Mouse (Mus musculus): ENCODE data around the gene Phlda3. TPM values are rescaled to one million over a fixed set of nuclear protein-coding genes. Genes with fewer than 3 reads are reported as not detected.

The Phlda3 gene
- polyA plus RNA-seq, 1 experiment: 11.2 TPM

- Histone ChIP-seq H3K4me1 (ENCODE audit: control insufficient read depth) (peaks cover 37% of the 10 kb centered on the region), H3K27me3 (ENCODE audit: control insufficient read depth) (no peaks in the 10 kb centered on the region), H3K9me3 (ENCODE audit: control insufficient read depth, low read length) (no peaks in the 10 kb centered on the region), H3K4me3 (replicated peaks) (no peak overlapping the region), H3K36me3 (ENCODE audit: control insufficient read depth) (no peaks in the 10 kb centered on the region)
- no peak for TF ChIP-seq GATA1 (IDR thresholded peaks at IDR 0.05; ENCODE audit: low read length)
- TF ChIP-seq TAL1 (IDR thresholded peaks at IDR 0.05; ENCODE audit: low read length): no peak
Observed at GRCm38 (mm10) chr1:135781220-135781619, 15.3 kb downstream of the Phlda3 start.

GRCm38 (mm10) chr1:135782816-135783215, 16.9 kb downstream of the Phlda3 start:
- Histone ChIP-seq H3K36me3 (ENCODE audit: control insufficient read depth) (no peaks in the 10 kb centered on the region), H3K4me3 (replicated peaks) (no peak overlapping the region), H3K9me3 (ENCODE audit: control insufficient read depth, low read length) (no peaks in the 10 kb centered on the region), H3K27me3 (ENCODE audit: control insufficient read depth) (no peaks in the 10 kb centered on the region), H3K4me1 (ENCODE audit: control insufficient read depth) (peaks cover 30% of the 10 kb centered on the region)
- TF ChIP-seq TAL1 (IDR thresholded peaks at IDR 0.05; ENCODE audit: low read length): no peak
- no peak for TF ChIP-seq GATA1 (IDR thresholded peaks at IDR 0.05; ENCODE audit: low read length)

- Histone ChIP-seq H3K9me3 (ENCODE audit: control insufficient read depth, low read length) (no peaks in the 10 kb centered on the region), H3K36me3 (ENCODE audit: control insufficient read depth) (no peaks in the 10 kb centered on the region), H3K27me3 (ENCODE audit: control insufficient read depth) (peaks cover 12% of the 10 kb centered on the region), H3K4me3 (replicated peaks) (no peak overlapping the region), H3K4me1 (ENCODE audit: control insufficient read depth) (peaks cover 17% of the 10 kb centered on the region)
- TF ChIP-seq TAL1 (IDR thresholded peaks at IDR 0.05; ENCODE audit: low read length) (no peak), GATA1 (IDR thresholded peaks at IDR 0.05; ENCODE audit: low read length) (no peak)
Observed at GRCm38 (mm10) chr1:135787799-135788198, 21.9 kb downstream of the Phlda3 start.

GRCm38 (mm10) chr1:135788708-135789107, 22.8 kb downstream of the Phlda3 start:
- peaks cover 17% of the 10 kb centered on the region for H3K27me3 ChIP-seq (ENCODE audit: control insufficient read depth)
- no peaks in the 10 kb centered on the region for H3K36me3 ChIP-seq (ENCODE audit: control insufficient read depth)
- H3K4me1 ChIP-seq (ENCODE audit: control insufficient read depth): peaks cover 17% of the 10 kb centered on the region
- TF ChIP-seq GATA1 (IDR thresholded peaks at IDR 0.05; ENCODE audit: low read length) (no peak), TAL1 (IDR thresholded peaks at IDR 0.05; ENCODE audit: low read length) (no peak)
- H3K4me3 ChIP-seq (replicated peaks): peak overlapping the region; percentile 25
- no peaks in the 10 kb centered on the region for H3K9me3 ChIP-seq (ENCODE audit: control insufficient read depth, low read length)

GRCm38 (mm10) chr1:135789815-135790214, 23.9 kb downstream of the Phlda3 start:
- no peak for TF ChIP-seq GATA1 (IDR thresholded peaks at IDR 0.05; ENCODE audit: low read length)
- no peak for TF ChIP-seq TAL1 (IDR thresholded peaks at IDR 0.05; ENCODE audit: low read length)
- Histone ChIP-seq H3K9me3 (ENCODE audit: control insufficient read depth, low read length) (no peaks in the 10 kb centered on the region), H3K36me3 (ENCODE audit: control insufficient read depth) (no peaks in the 10 kb centered on the region), H3K4me3 (replicated peaks) (no peak overlapping the region), H3K27me3 (ENCODE audit: control insufficient read depth) (peaks cover 29% of the 10 kb centered on the region), H3K4me1 (ENCODE audit: control insufficient read depth) (peaks cover 17% of the 10 kb centered on the region)

- H3K27me3 ChIP-seq (ENCODE audit: control insufficient read depth): peaks cover 41% of the 10 kb centered on the region
- H3K9me3 ChIP-seq (ENCODE audit: control insufficient read depth, low read length): no peaks in the 10 kb centered on the region
- no peaks in the 10 kb centered on the region for H3K36me3 ChIP-seq (ENCODE audit: control insufficient read depth)
- H3K4me3 ChIP-seq (replicated peaks): no peak overlapping the region
- H3K4me1 ChIP-seq (ENCODE audit: control insufficient read depth): peaks cover 17% of the 10 kb centered on the region
- TF ChIP-seq GATA1 (IDR thresholded peaks at IDR 0.05; ENCODE audit: low read length) (no peak), TAL1 (IDR thresholded peaks at IDR 0.05; ENCODE audit: low read length) (no peak)
Observed at GRCm38 (mm10) chr1:135792143-135792939, 26.4 kb downstream of the Phlda3 start.

GRCm38 (mm10) chr1:135793370-135794215, 27.7 kb downstream of the Phlda3 start:
- Histone ChIP-seq H3K27me3 (ENCODE audit: control insufficient read depth) (peaks cover 41% of the 10 kb centered on the region), H3K36me3 (ENCODE audit: control insufficient read depth) (no peaks in the 10 kb centered on the region)

GRCm38 (mm10) chr1:135794216-135795134, 28.6 kb downstream of the Phlda3 start:
- Histone ChIP-seq H3K9me3 (ENCODE audit: control insufficient read depth, low read length) (no peaks in the 10 kb centered on the region), H3K4me1 (ENCODE audit: control insufficient read depth) (peaks cover 3% of the 10 kb centered on the region), H3K27me3 (ENCODE audit: control insufficient read depth) (peaks cover 41% of the 10 kb centered on the region), H3K4me3 (replicated peaks) (no peak overlapping the region), H3K36me3 (ENCODE audit: control insufficient read depth) (no peaks in the 10 kb centered on the region)
- TF ChIP-seq GATA1 (IDR thresholded peaks at IDR 0.05; ENCODE audit: low read length) (no peak), TAL1 (IDR thresholded peaks at IDR 0.05; ENCODE audit: low read length) (no peak)

More at GRCm38 (mm10) chr1:135793370-135794215, 27.7 kb downstream of the Phlda3 start:
- Histone ChIP-seq H3K4me1 (ENCODE audit: control insufficient read depth) (peaks cover 8% of the 10 kb centered on the region), H3K9me3 (ENCODE audit: control insufficient read depth, low read length) (no peaks in the 10 kb centered on the region), H3K4me3 (replicated peaks) (no peak overlapping the region)
- TF ChIP-seq GATA1 (IDR thresholded peaks at IDR 0.05; ENCODE audit: low read length) (no peak), TAL1 (IDR thresholded peaks at IDR 0.05; ENCODE audit: low read length) (no peak)
